Mouse (Mus musculus) kidney, embryonic 16.5 days (tissue): Measurements from ENCODE around the gene Zg16. TPM values are rescaled to one million over a fixed set of nuclear protein-coding genes. Genes with fewer than 3 reads are reported as not detected.
"Not testable (repeated sequence)": the region's sequence is repeated elsewhere in the genome, so short reads cannot be mapped to it uniquely, and the experiment has no call there.

Experiments used
- ATAC-seq: fragments of 200-750 bp; cut with Nextera tagmentation; 2 replicates; pipeline ENCODE4 v1.8.0; 2017; ENCODE audit warnings: moderate TSS enrichment; ENCODE audit not compliant: low FRiP score, low TSS enrichment
- H3K27ac ChIP-seq: fragments of 300-500 bp; sonication (generic); 2 replicates; pipeline ENCODE4 v1.5.1; 2014; ENCODE audit warnings: low read length
- H3K27me3 ChIP-seq: fragments of 300-500 bp; sonication (generic); 2 replicates; pipeline ENCODE4 v1.6.1; 2014; ENCODE audit warnings: low read length, control low read depth, mixed read lengths; ENCODE audit not compliant: insufficient read depth
- H3K36me3 ChIP-seq: fragments of 300-500 bp; sonication (generic); 2 replicates; pipeline ENCODE4 v1.6.1; 2014; ENCODE audit warnings: low read length, control low read depth, mixed read lengths; ENCODE audit not compliant: insufficient read depth
- H3K4me1 ChIP-seq: fragments of 300-500 bp; sonication (generic); 2 replicates; pipeline ENCODE4 v1.6.1; 2014; ENCODE audit warnings: low read length, control low read depth, mixed read lengths; ENCODE audit not compliant: insufficient read depth
- H3K4me2 ChIP-seq: fragments of 300-500 bp; sonication (generic); replicated peaks from 2 replicates; pipeline ENCODE4 v1.6.1; 2014; ENCODE audit warnings: low read depth, low read length
- H3K4me3 ChIP-seq: fragments of 300-500 bp; sonication (generic); 2 replicates; pipeline ENCODE4 v1.5.1; 2014; ENCODE audit warnings: mild to moderate bottlenecking, low read length
- H3K9ac ChIP-seq: fragments of 300-500 bp; sonication (generic); replicated peaks from 2 replicates; pipeline ENCODE4 v1.6.1; 2014; ENCODE audit warnings: low read length
- H3K9me3 ChIP-seq: fragments of 300-500 bp; sonication (generic); 2 replicates; pipeline ENCODE4 v1.6.1; 2016; ENCODE audit warnings: low read length, control low read depth
- WGBS: fragments of 180-500 bp; shearing (Covaris S2); extraction: QIAGEN DNeasy Blood & Tissue Kit; methylation state at CpG from one replicate; pipeline ENCODE4 v1.1.7; 2014; 5-methylcytosine and 5-hydroxymethylcytosine counted together
- polyA plus RNA-seq: library from polyadenylated mRNA; unstranded; fragments of >200 nt; fragmentation: Nextera tagmentation; extraction: Ambion mirVana; gene quantifications from 2 replicates; pipeline ENCODE4 v1.2.1, GENCODE M21; 2015

The Zg16 gene
- not detected in 2 replicates for polyA plus RNA-seq

DNA sequence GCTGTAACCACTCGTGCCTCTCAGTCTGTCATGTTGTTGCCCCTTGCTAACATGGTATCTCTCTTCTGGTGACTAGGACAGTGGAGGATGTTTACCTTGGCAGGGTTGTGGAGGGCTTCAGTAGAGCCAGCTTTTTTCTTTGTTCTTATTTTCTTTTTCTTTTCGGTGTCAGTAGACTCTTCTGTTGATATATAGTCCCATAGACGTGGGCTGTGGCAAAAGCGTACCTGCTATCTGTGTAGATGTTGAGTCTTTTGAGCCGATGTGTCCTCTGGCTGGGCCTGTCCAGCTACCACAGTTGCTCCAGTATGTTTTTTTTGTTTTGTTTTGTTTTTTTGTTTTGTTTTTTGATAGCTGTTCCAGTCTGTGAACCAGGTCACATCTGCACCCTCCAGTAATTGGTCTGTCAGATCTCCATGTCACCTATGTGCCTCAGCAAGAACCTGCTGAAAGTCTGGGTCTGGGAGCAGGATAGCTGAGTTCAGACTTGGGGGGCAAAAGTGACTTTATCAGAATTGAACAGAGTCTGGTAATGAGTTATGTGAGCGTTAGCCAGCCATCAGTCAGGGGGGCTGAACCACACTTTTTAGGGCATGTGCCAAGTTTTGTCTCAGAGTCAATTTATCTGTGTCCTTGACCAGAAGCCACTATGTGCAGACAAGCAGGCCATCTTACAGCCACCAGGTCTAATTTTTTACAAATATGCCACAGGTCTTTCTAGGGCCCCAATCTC, at the start of gene Zg16:
Zg16 (minus strand) TSS at position 51 of the 733 bp plus-strand sequence.
- not testable (repeated sequence) for H3K4me2 ChIP-seq, H3K36me3 ChIP-seq, H3K9ac ChIP-seq, H3K4me3 ChIP-seq, ATAC-seq, H3K27ac ChIP-seq, H3K27me3 ChIP-seq, H3K9me3 ChIP-seq
- H3K4me1 ChIP-seq = peaks cover 15% of the 10 kb centered on the region; the same call in 1 of the 2 replicates
- WGBS = 63% methylated on average over 6 of the region's 6 CpGs

DNA sequence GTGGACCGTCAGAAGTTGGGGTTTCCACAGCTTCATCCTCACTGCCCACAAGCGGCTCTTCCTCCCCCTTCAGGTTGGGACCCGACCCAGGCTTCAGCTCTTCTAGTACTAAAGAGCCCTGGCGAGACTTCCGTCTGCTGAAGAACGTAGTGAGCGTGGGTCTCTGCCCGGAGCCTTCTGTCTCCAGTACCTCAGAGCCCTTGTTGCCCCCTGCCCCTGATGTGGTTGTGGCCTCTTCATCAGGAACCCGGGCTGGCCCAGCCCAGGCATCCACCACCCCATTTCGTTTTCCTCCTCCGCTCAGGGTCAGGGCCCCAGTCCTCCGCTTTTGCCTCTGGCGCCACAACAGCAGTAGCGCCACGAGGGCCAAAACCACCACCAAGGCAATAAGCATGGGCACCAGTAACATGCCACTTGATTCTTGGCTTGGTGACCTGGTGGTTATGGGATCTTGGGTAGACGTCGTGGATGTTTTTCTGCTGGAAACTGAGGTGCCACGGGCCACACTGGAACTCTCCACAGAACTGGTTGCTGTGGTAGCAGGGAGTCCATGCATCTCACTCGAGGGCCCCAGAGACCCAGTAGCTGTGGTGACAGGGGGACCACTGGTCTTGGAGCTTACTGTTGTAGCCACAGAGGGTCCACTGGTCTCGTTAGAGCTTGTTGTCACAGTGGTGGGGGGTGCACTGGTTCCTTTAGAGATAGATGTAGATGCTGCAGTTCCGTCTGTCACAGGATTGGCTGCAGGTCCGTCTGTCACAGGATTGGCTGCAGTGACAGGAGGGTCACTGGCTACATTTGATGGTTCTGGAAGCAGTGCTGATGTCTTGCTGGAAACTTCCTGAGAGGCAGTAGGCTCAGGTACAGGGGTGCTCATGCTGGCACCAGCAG, 49.3 kb upstream of the Zg16 start:
- 88% methylated on average over 22 of the region's 22 CpGs for WGBS
- no peak overlapping the region for H3K4me2 ChIP-seq
- ATAC-seq = no peak
- no peaks in the 10 kb centered on the region for H3K27me3 ChIP-seq
- H3K36me3 ChIP-seq = no peaks in the 10 kb centered on the region
- H3K4me1 ChIP-seq = no peaks in the 10 kb centered on the region
- H3K27ac ChIP-seq = no peak overlapping the region
- no peak overlapping the region for H3K9ac ChIP-seq
- no peaks in the 10 kb centered on the region for H3K9me3 ChIP-seq
- no peak overlapping the region for H3K4me3 ChIP-seq

DNA sequence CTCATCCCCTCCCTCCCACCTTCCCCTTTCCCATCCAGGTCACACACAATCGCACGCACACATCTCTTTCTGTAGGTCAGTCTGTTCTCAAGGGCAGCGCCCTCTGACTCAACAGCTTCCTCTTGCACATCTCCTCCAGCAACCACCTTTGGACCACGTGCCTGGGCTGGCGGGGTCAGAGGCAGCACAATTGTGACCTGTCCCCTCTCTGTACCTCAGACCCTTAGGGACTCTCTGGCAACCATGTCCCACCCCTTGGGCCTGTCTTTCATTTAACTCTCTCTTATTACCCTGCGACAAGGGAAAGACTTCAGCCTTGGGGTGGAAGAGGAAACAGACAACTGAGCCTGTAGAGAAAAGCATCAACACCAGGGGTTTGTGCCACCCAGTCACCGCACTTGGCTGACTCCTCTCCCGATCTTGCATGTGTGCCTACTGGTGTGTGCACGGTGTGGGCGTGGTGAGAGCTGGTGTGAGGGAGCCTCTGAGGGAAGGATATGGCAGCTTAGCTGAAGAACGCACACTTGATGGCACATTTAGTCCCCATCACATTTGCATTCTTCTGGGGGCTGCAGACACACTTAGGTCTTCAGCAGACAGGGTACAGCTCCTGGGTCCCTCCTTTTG, 47.8 kb upstream of the Zg16 start:
- no peaks in the 10 kb centered on the region for H3K36me3 ChIP-seq
- H3K9me3 ChIP-seq = no peaks in the 10 kb centered on the region
- WGBS = 59% methylated on average over 11 of the region's 11 CpGs
- ATAC-seq = no peak
- no peak overlapping the region for H3K27ac ChIP-seq
- H3K9ac ChIP-seq = no peak overlapping the region
- no peak overlapping the region for H3K4me3 ChIP-seq
- no peaks in the 10 kb centered on the region for H3K27me3 ChIP-seq
- no peaks in the 10 kb centered on the region for H3K4me1 ChIP-seq
- no peak overlapping the region for H3K4me2 ChIP-seq

DNA sequence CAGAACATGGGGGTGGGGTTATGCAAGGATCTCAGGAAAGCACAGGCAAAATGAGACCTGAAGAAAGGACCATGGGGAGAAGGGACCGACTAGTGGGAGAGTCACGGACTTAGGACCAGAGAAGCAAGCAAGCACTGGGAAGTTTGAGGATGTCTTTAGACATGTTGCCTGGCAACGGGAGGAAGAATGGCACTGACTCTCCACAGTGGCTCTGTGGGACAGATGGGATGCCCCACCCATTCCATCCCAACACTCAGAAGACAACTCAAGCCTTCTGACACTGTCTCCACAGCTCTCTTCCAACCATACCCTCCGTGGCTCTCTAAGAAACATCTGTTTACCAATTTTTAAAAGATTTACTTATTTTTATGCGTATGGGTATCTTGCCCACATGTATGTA, 46.0 kb upstream of the Zg16 start:
- no peak overlapping the region for H3K4me3 ChIP-seq
- H3K27ac ChIP-seq = no peak overlapping the region
- no peaks in the 10 kb centered on the region for H3K27me3 ChIP-seq
- no peak for ATAC-seq
- H3K4me1 ChIP-seq = no peaks in the 10 kb centered on the region
- WGBS = 74% methylated on average over 5 of the region's 5 CpGs
- H3K9ac ChIP-seq = no peak overlapping the region
- no peaks in the 10 kb centered on the region for H3K9me3 ChIP-seq
- no peak overlapping the region for H3K4me2 ChIP-seq
- H3K36me3 ChIP-seq = no peaks in the 10 kb centered on the region

DNA sequence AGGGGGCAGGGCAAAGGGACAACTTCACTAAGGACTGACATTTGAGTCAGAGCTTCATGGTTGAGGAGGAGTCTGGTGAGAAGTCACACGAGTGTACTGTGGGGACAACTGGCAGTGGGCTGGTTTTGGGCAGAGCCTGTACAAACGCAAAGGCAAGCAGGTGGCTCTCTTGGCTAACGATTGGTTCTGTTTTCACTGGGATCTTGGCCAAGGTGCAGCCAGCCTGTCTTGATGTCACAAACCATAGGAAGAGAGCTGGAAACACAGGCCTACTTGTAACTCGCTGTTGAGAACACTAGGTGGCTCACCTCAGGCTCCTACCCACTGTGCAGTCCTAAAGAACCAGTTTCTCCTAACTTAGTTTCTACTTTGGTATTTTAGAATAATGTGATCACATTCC, 42.5 kb upstream of the Zg16 start:
- no peak for ATAC-seq
- H3K27ac ChIP-seq = no peak overlapping the region
- no peaks in the 10 kb centered on the region for H3K27me3 ChIP-seq
- no peaks in the 10 kb centered on the region; the same call in 1 of the 2 replicates for H3K9me3 ChIP-seq
- H3K36me3 ChIP-seq = no peaks in the 10 kb centered on the region
- 13% methylated on average over 4 of the region's 4 CpGs for WGBS
- no peak overlapping the region for H3K4me2 ChIP-seq
- no peak overlapping the region for H3K9ac ChIP-seq
- no peak overlapping the region for H3K4me3 ChIP-seq
- H3K4me1 ChIP-seq = no peaks in the 10 kb centered on the region

DNA sequence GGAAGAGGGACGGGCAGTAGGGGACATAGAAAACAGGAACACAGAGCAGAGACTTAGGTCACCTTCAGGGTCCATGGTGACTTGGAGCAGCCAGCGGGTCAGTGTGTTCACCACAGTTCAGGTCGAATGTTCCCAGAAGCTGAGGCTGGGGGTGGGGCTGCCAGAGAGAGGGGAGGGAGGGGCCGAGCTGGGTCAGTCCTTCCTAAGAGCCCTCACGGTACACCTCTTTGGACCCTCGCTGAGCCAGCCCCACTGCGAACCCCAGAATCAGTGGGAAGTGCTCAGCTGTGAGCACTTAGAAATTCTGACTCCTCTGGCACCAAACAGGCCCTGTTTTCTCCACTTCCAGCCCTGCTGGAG, 34.8 kb upstream of the Zg16 start, which contains the start of gene Qprt:
Qprt (minus strand) TSS at position 316 of the 360 bp plus-strand sequence.
- Histone ChIP-seq H3K27me3 (0 out of 2 replicates have a peak, but pooled peaks cover 11% of the 10 kb centered on the region), H3K4me1 (peaks cover 17% of the 10 kb centered on the region), H3K9ac (peak within 1 kb of the TSS; percentile 43), H3K36me3 (no peaks in the 10 kb centered on the region), H3K27ac (peak within 1 kb of the TSS; percentile 67), H3K4me3 (peak within 1 kb of the TSS; percentile 25), H3K9me3 (no peaks in the 10 kb centered on the region; the same call in 1 of the 2 replicates), H3K4me2 (peak within 1 kb of the TSS; percentile 38)
- peak; percentile 69 for ATAC-seq
- 7% methylated on average over 7 of the region's 7 CpGs for WGBS

DNA sequence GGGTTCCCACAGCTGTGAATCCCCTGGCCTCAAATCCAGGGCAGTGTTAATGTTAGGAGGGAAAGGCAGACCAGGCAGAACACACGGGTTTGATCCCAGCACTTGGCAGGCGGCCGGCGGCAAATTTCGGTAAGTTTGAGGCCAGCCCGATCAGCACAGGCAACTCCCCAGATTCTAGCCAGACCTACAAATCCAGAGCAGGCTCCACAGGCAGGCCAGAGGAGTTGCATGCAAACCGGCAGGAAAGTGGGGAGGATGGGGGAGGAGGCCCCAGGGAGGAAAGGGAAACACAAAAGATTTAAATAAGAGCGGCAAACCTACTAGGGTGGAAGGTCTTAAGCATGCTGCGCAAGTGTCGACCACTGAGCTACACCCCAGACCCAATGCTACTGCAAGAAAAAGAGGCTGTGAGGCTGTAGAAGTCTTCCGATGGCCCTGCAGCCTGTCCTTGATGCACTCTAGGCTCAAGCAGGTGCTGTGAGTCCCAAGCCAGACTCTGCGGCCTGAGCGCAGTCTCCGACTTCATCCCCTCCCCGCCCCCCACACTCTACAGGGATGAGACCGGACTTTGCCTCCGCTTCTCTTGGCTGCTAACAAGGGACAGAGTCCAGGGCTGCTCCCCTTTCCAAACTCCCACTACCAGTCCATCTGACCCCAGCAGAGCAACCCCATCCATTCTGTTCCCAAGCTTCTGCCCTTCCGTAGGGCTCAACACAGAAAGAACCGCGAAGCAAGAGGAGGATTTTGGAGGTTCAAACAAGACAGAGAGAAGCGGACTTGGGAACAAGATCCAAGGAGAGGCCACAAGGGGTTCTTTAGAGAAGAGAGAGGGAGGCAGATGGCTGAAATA, 34.2 kb upstream of the Zg16 start:
- Histone ChIP-seq H3K4me2 (peak overlapping the region; percentile 38), H3K27ac (peak overlapping the region; percentile 67), H3K36me3 (no peaks in the 10 kb centered on the region), H3K27me3 (0 out of 2 replicates have a peak, but pooled peaks cover 11% of the 10 kb centered on the region), H3K4me1 (peaks cover 20% of the 10 kb centered on the region), H3K9me3 (no peaks in the 10 kb centered on the region; the same call in 1 of the 2 replicates), H3K4me3 (peak overlapping the region; percentile 25), H3K9ac (peak overlapping the region; percentile 43)
- WGBS = 15% methylated on average over 21 of the region's 21 CpGs
- ATAC-seq = peak; percentile 87

DNA sequence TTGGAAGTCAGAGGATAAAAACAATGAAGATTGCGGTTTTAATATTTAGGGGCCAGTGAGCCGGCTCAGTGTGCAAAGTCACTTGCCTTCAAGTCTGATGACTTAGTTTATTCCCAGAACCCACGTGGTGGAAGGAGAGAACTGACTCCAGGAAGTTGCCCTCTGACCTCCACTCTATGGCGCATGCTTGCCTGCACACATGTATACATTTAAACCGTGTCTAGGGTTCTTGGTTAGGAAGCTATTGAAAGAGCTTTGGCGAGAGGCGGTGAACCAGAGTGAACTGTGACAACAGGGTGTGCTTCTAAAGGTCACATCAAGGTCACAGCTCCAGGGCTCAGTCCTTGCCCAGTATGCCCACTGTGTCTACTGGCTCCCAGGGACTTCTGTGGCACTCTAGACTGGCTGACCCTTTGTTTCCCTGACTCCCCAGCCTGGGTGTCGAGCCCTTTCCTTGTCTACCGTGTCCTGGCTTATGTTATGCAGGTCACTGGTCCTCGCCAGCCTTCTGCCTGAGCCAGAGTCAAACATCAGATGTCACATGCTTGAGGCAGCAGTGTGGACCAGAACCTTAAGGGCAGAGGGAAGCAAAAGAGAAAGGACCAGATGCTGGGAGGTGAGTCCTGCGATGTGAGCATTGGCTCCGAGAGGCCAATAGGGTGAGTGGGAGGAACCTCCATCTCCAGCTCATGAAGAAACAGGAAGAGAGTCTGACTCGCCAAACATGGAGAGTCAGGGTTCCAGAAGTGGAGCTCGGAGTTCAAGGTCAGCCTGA, 31.7 kb upstream of the Zg16 start:
- peaks cover 23% of the 10 kb centered on the region for H3K4me1 ChIP-seq
- ATAC-seq = no peak
- no peak overlapping the region for H3K4me2 ChIP-seq
- no peaks in the 10 kb centered on the region for H3K9me3 ChIP-seq
- H3K36me3 ChIP-seq = no peaks in the 10 kb centered on the region
- H3K27ac ChIP-seq = peak overlapping the region; percentile 27
- H3K4me3 ChIP-seq = no peak overlapping the region
- H3K9ac ChIP-seq = no peak overlapping the region
- WGBS = 55% methylated on average over 14 of the region's 14 CpGs
- 0 out of 2 replicates have a peak, but pooled peaks cover 11% of the 10 kb centered on the region for H3K27me3 ChIP-seq
